Mouse (Mus musculus): ENCODE data around the gene Pla2g5.

- TF ChIP-seq CTCF (IDR thresholded peaks at IDR 0.05; ENCODE audit: borderline replicate concordance, insufficient read depth, low read length) (no peak), POLR2A (IDR thresholded peaks at IDR 0.05; ENCODE audit: low read depth, low read length) (no peak)
These were observed 18.9 kb upstream of the Pla2g5 start for GRCm38 (mm10) chr4:138882179-138882578.

Data from embryonic fibroblast, embryonic 13.5 days (primary cell).